Mouse (Mus musculus): Measurements from ENCODE around the gene Rnf114. TPM values are rescaled to one million over a fixed set of nuclear protein-coding genes. Genes with fewer than 3 reads are reported as not detected.

Gene Rnf114
- total RNA-seq, 2 experiments from 2014 or later = 57.9 to 58.9 TPM

DNA sequence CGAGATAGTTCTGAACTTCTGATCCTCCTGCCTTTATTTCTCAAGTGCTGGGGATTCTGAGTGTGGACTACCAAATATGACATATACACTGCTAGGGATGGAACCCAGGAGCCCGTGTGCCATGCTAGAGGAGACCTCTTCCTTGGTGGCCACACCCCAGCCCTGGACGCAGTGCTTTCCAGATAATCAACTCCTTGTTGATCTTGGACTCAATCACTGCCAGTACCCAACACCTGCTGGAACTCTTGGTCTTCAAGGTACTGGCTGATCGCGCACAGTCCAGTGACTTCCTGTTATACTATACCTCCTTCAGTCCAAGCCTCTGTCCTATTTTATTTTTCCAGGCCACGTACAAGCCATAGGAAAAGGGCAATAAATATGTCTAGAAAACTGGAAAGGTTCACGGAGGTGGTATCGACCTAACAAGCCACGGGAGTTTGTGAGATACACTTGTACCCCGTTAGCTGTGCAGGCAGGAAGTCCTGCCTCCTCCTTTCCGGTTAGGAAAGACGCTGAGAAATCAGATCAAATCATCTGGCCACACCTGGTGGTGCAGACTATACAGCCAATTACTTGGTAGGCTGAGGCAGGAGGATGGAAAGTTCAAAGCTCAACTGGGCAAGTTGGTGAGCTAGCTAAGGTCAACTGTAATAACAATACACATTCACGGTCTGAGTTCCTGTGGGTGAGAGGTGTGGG is 10.3 kb downstream of the Rnf114 start:
- DNase-seq (ENCODE audit: low spot score in 2 of 2) = no peak

DNA sequence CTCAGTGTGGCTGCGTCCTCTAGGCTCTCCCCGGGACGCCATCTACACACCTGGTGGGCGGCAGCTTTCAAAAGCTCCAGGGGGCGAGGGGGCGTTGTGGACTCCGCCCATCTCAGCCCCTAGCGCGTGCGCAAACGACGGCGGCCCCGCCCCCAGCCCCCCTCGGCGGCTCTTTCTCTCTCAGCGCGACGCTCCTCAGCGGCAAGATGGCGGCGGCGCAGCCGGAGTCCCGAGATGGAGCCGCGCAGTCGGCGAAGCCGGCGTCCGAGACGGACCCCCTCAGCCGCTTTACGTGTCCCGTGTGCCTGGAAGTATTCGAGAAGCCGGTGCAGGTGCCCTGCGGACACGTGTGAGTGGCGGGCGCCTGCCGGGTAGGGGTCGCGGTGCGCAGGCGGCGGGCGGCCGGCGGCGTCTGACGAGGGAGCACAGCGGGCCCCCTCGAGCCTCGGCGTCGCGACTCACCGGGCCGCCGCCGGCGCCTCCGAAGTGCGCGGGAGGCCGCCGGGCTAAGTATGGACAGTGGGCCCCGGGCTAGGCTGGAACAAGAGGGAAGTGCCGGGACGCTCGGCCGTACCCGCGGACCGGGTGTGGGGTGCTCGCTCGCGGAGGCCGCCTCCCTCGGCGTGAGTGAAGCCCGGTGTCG is 10.9 kb downstream of the Rnf114 start:
- peak; percentile 85 to 93 for DNase-seq (ENCODE audit: low spot score in 2 of 2)

DNA sequence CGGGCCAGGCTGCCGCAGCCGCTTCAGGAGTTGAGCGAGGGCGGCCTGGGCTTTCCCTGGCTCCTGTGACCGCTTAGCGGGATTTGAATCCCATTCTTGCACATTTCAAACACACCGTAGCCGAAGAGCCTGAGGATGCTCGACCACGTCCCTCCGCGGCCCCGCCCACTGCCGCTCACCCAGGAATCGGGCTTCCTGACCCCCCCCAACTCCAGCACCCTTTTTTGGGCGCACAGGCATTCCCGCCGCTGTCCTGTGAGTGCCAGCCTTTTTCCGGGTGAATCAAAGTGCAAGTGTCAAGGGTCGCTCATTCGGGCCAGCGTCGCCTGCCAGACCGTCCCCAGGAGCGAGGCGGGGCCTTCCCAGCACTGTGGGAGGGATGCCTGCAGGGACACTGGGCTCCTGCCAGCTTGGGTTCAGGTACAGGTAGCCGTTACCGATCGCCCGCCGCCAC is 11.5 kb downstream of the Rnf114 start:
- DNase-seq (ENCODE audit: low spot score in 2 of 2) = peak in 1 of 2 experiments; percentile 42

DNA sequence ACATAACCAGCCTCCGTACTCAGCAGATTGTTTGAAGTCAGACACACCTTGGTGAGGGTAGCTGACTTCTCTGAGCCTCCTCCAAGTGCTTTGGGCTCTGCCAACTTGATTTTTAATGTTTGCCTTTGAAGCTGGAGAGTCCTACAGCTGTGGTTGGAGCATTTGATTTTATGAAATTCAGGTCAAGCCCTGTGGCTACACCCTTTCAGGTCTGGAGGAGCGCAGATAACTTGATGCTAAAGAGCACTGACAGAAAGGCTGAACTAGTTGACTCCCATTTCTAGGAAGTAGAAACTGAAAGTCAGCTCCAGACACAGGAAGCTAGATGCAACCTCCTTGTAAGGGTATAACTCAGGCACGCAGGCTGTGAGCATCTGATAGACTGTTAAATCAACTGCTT is 12.7 kb downstream of the Rnf114 start:
- DNase-seq (ENCODE audit: low spot score in 2 of 2) = no peak

DNA sequence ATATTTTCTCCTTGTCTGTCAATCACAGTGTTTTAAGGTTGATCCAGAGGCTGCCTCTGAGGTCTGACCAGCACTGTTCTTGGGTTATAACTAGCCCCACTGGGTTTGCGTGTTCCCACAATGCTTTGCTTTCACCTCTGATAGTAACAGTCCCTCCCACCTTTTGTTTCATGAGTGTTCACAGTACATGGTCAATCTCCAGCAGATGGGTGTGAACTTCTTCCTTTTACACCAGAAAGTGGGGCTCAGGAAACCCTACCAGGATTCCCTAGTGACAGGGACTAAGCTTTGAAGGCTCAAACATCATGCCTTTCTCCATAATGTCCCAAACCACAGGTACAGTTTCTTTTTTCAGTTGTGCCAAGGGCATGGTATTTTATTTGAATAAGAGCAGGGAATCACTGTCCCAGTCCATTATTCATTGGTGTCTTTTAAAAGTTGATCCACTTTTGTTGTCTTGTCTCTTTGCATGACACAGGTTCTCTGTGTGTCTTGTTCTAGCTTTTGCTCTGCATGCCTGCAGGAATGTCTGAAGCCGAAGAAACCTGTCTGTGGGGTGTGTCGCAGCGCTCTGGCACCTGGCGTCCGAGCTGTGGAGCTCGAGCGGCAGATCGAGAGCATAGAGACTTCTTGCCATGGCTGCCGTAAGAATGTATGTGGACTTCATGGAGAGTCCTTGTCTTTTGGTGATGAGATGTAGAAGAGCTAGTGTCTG is 14.3 kb downstream of the Rnf114 start:
- DNase-seq (ENCODE audit: low spot score in 2 of 2) = no peak

DNA sequence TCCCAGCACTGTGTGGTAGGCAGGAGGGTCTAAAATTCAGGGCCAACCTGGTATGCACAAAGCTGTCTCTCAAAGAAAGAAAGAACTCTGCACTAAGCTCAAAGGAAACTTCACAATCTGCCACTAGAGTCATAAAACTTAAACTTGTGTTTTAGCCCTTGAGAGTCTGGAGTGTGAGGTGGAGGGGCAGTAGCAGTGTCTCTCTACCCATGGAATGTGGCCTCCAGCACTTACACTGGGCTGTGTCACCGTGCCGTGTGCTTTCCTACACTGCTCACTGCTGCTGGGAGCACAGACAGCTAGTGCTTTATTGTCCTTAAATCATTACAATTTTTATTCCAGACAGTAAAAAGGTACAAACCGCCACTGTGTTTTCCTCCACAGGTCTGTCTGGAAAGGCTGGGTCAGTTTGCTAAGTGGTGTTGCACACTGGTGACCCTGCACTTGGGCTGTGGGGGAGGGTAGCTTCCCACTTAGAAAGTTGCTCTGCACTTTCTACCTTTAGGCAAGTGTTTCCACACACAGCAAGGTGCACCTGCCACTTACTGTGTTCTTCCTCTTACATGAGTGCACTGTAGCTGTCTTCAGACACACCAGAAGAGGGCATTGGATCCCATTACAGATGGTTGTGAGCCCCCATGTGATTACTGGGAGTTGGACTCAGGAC is 15.4 kb downstream of the Rnf114 start:
- DNase-seq (ENCODE audit: low spot score in 2 of 2) = no peak

DNA sequence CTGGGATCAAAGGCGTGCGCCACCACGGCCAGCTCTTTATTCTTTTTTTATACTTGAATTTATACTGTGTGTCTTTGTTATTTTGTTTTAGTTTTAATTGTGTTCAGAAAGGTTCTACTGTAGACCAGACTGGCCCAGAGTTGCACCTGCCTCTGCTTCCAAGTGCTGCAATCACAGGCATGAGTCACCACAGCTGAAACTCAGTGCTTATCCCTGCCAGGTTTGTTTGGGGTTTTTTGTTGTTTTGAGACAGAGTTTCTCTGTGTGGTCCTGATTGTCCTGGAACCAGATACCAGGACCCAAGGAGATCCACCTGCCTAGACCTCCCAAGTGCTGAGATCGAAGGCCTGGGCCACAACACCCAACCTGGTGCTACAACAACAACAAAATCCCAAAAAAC is 16.1 kb downstream of the Rnf114 start:
- no peak for DNase-seq (ENCODE audit: low spot score in 2 of 2)

DNA sequence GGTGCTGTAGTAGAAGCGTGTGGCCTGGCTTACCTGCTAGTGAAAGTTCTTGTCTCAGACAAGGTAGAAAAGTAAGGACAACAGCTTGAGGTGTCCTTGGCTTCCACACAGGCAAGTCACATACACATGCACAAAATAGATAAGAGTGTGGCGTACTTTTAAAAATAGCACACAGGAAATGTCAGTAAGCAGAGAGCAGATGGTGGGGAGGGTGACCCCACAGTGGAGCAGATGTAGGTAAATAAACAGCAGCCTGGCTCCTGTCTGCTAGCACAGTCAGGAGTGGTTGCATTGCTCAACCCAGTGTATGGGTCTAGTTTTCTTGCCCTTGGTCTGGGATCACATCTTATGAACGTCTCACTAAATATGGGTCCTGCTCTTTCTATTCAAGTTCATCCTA is 18.0 kb downstream of the Rnf114 start:
- no peak for DNase-seq (ENCODE audit: low spot score in 2 of 2)

DNA sequence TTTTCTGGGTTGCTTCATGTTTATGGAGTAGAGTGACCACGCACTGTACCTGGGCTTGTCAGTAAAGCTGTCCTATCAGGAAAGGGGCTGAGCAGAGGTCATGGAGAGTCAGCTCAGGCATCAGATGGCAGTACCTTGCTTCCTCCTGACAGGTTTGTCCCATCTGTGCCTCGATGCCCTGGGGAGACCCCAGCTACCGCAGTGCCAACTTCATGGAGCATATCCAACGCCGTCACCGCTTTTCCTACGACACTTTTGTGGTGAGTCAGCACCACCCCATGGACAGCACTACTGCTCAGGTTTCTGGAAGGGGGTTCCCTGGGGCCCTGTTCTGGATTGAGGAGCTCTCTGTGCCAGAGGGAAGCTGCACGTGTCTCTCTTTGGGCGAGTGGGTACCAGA is 19.9 kb downstream of the Rnf114 start:
- DNase-seq (ENCODE audit: low spot score in 2 of 2) = no peak

DNA sequence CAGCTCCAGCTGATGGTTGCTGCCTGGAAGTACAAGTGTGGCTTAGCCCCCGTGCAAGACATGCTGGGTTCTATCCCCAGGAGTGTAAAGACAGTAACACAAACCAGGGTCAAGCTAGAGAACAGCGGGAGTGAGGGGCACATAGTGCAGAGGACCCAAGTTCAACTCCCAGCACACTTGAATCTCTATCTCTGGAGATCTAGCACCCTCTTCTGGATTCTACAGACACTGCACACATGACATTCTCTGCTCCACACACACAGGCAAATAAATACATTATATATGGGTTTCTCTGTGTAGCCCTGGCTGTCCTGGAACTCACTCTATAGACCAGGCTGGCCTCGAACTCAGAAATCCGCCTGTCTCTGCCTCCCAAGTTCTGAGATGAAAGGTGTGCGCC is 20.5 kb downstream of the Rnf114 start:
- no peak for DNase-seq (ENCODE audit: low spot score in 2 of 2)

DNA sequence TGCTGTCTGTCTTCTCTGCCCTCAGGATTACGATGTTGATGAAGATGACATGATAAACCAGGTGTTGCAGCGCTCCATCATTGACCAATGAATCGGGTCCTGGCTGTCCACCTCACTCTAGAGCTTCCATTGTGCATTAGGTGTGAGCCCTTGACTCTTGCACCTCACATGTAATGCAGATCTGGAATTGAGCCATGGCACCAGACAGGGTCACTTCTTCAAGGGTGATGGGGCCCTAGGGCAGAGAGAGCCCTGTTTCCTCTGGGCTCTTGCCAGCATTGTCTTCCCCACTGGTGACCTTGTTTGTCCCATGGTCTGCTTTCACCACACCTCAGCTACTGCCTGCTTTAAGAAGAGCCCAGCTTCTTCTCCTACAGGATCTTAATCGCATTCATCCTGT is 22.2 kb downstream of the Rnf114 start:
- no peak for DNase-seq (ENCODE audit: low spot score in 2 of 2)

DNA sequence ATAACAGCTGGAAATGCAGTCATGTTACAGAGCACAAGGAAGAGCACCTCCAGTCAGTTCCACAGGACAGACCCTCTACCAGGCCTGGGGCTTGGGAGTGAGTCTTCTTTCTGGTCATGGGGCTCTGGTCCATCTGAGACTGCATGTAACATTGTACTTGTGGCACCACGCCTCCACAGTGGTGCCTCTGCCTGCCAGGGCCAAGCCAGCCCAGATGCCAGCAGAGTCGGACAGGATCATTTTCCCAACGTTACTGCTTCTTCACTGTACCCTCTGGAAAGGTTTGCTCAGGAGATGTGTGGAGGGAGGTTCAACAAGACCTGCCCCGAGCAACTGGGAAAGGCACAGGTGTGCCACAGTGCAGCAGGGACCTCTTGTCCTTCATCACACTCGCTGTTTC is 23.2 kb downstream of the Rnf114 start:
- DNase-seq (ENCODE audit: low spot score in 2 of 2) = no peak

DNA sequence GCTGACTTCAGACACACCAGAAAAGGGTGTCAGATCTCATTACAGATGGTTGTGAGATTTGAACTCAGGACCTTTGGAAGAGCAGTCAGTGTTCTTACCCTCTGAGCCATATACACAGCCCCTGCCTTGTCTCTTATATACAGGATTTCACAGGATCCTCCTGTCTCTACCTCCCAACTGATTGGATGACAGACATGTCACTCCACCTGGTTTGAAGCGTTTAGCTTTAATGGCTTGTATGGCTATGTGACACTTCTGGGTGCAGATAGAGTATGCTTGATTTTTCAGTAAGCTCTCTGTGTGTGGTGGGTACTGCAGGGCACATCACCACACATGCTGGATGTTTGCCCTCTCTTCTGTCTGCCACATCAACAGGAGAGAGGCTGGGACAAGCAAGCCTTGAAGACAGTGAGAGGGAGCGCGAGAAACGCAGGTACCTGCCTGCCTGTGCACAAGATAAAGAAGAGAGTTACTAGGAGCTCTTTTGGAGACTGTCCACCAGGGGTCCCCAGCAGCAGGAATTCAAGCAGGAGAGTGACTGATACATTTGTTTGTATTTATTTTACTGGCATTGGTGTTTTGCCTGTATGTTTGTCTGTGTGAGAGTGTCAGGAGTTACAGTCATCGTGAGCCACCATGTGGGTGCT is 27.3 kb downstream of the Rnf114 start:
- DNase-seq (ENCODE audit: low spot score in 2 of 2) = no peak

DNA sequence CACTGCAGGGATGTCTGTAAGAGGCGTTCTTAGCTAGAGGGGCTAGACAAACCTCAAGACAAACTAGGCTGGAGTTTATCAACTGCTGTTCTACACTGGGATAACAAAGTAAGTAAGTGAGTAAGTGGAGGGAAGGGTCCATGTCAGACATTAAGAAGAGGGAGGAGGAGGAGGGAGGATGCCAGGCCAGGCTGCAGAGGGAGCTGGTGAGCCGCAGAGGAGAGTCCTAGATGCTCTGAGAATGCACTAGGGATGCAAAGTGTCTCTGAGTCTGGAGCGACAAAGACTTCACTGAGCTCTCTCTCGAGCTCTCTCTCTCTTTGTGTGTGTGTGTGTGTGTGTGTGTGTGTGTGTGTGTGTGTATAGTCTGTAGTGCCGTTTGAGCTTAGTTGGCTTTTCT is 35.8 kb downstream of the Rnf114 start:
- DNase-seq (ENCODE audit: low spot score in 2 of 2) = peak; percentile 30 to 47

DNA sequence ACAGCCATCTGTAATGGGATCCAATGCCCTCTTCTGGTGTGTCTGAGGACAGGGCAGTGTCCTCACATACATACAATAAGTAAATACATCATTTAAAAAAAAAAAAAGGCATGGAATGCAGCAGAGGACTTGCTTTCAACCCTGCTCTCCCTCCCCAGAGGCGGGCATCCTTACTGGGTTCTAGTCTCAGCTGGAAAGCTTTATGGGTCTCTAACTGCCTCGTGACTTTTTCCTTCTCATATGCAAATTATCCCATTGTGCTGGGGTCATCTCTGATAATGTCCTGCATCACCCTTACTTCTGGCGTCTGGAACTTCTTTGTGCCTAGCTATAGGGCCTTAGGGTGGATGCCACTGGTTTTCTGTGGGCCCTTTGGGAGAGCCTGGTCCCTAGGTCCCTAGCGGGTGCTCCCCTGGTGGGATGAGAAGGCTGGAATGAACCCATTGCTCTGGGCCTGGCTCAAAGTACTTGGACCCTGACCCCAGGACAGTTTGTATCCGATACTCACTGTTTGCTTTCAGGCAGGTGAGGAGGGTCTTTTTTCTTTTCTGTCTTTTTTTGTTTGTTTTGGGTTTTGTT is 37.6 kb downstream of the Rnf114 start:
- no peak for DNase-seq (ENCODE audit: low spot score in 2 of 2)

DNA sequence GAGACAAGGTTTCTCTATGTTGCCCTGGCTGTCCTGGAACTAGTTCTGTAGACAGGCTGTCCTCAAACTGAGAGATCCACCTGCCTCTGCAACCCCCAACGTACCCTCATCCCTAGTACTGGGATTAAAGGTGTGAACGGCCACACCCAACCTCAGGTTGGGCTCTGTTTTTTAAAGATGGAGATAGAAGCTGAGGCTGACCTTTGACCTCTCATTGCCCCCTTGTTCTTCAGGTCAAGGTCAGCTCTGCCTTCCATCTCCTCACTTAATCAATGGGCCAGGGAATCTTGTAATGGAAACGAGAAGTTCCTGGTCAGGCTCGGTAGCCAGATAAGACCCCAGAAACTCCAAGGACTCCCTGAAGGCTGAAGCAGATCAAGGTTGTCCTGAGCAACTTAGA is 38.1 kb downstream of the Rnf114 start:
- no peak for DNase-seq (ENCODE audit: low spot score in 2 of 2)

DNA sequence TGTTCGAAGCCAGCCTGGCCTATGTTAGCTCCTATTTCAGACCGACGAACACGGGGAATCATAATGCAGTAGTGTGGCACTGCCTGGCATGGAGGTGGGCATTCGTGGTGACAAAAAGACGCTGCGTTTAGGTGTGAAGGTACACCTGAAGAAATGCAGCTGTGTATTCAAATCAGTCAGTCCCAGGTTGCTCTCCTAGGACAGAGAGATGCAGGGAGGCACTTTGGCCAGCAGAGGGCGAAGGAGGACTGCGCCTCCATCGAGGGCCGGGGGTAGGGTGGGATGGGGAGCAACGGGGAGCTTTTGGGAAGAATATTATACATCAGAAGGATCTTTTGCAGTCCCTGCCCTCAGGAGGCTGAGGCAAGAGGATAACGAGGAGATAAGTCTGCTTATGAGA is 39.7 kb downstream of the Rnf114 start:
- peak; percentile 25 to 48 for DNase-seq (ENCODE audit: low spot score in 2 of 2)

DNA sequence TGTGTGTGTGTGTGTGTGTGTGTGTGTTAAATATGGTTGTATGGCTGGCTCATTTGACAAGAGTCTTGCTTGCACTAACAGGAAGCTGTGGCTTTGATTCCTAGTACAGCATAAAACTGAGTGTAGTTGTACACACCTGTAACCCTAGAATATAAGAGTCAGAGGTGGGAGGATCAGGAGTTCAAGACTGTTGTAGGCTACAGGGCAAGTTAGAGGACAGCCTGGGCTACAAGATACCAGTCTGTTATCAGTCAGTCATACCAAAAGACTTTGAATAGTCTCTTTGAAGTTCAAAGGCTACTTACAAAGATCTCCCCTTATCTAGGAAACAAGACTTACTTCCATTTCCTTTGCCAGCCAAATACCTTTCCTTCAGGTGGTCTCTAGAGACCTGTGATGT is 41.4 kb downstream of the Rnf114 start:
- DNase-seq (ENCODE audit: low spot score in 2 of 2) = no peak

DNA sequence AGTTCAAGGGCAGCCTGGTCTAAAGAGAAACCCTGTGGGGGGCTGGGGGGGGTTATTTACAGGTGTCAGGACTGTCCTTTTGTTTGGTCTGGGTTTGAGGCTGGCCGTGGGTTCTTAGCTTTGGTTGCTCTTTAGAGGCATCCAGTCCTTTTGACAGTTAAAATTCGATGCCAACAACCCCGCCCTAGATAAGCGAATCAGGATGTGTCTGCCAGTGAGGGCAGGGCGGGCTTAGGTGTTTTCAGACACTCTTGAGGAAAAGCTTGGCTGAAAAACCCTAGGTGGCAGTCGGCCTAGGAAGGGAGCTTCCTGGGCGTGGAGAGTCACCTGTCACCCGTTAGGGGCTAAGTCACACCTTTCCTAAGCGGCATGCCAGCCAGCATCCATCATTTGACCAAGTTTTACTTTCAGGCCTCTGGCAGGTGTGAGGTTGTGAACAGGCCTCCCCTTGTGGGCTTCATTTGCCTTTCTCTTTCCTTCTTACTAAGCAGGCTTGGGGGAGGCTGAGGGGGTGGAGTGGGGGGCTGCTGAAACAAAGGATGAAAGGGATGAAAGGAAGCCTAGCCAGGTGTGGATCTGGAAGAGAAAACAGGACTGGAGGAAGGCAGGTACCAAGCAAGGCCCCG is 44.0 kb downstream of the Rnf114 start:
- no peak for DNase-seq (ENCODE audit: low spot score in 2 of 2)

DNA sequence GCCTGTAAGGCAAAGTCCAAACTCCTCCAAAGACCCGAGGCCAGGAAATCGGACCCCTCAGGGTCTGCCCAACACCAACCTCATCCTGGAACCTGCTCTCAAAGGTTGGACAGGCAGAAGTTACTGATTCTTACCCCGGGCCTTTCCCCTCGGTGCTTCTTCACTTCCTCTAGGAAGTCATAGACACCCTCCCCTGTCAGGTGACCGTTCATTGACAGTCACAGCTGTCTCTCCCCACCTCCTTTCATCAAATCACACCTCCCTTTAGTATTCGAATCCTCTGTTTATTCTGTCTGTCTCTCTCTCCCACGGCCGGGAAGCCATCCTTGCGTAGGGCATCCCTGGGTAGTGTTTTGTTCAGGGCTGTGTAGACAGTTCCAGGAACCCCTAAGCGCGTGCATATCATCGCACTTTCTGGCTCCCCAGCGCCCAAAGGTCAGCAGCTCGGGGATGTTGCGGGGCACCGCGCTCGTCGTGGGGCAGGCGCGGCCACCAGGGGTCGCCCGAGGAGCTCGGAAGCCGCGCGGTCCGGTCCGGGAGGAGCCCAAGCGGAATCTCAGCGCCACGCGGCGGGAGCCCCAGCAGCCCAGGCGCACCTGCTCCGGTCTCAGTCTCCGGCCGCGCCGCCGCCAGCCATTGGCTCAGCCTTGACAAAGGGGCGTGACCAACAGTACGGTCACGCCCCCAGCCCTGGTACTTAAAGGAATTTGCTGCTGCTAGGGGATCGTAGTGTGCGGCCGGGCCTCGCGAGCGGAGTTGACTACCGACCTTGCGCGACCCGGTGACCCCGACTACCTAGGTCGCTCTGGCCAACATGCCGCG is 45.2 kb downstream of the Rnf114 start, which contains the start of gene Snai1:
TSS of gene Snai1 (plus strand) at position 720 of the 822 bp plus-strand sequence.
- peak; percentile 78 to 80 for DNase-seq (ENCODE audit: low spot score in 2 of 2)

Measured in left cerebral cortex, adult 18-20 months (tissue).